In genomic region chr5:135974365-135974764, GRCm38 (mm10) we compare ENCODE assay signal across 16 mouse cellular contexts. TPM values are rescaled to one million over a fixed set of nuclear protein-coding genes. Genes with fewer than 3 reads are reported as not detected.
A peak's percentile ranks its signal among the peaks of the same experiment; 100 is the strongest.
DNase-seq lines count a peak whose midpoint lies in the region; ATAC-seq and TF ChIP-seq lines count a peak whose summit lies in the region.
"Had no signal": no experiment of that assay in that cellular context is flagged by ENCODE, and none has a peak within 500 bp of the region (broad histone marks: within the 10 kb centered on the region; RNA-seq: fewer than 3 reads in every experiment).

Gene Ssc4d (minus strand): TSS chr5:135974531.

- no peak for TF ChIP-seq CTCF in ES-Bruce4 (IDR thresholded peaks at IDR 0.05; ENCODE audit: low read depth, low read length)

- no peak for TF ChIP-seq EP300 in ES-Bruce4 (IDR thresholded peaks at IDR 0.05; ENCODE audit: insufficient read depth, low read depth, low read length)

- H3K9ac ChIP-seq in forebrain, embryonic 14.5 days (ENCODE audit: low read length): peak within 1 kb of the TSS; percentile 3; the same call in 1 of the 2 replicates
- H3K9ac ChIP-seq in forebrain, embryonic 13.5 days: no peak within 1 kb of the TSS
- peak within 1 kb of the TSS; percentile 30 for H3K9ac ChIP-seq in kidney, embryonic 16.5 days (replicated peaks; ENCODE audit: low read length)
- H3K9ac ChIP-seq in ES-Bruce4 (ENCODE audit: low read depth, poor library complexity, severe bottlenecking): peak within 1 kb of the TSS; percentile 59; the same call in 1 of the 2 replicates
- 0 out of 2 replicates have a peak within 1 kb of the TSS, but pooled peaks have one; percentile 13 for H3K9ac ChIP-seq in hindbrain, embryonic 13.5 days
- H3K9ac ChIP-seq: hindbrain, embryonic 15.5 days had no signal

- whole genome bisulfite sequencing in forebrain, embryonic 14.5 days: 14% methylated on average over 9 of the region's 9 CpGs
- WGBS in forebrain, embryonic 13.5 days: 20% methylated on average over 9 of the region's 9 CpGs
- 10% methylated on average over 9 of the region's 9 CpGs for WGBS in kidney, embryonic 16.5 days
- WGBS in hindbrain, embryonic 13.5 days: 26% methylated on average over 9 of the region's 9 CpGs

- no peaks in the 10 kb centered on the region for H3K27me3 ChIP-seq in forebrain, embryonic 14.5 days (replicated peaks; ENCODE audit: control insufficient read depth, insufficient read depth, low read length)
- H3K27me3 ChIP-seq in forebrain, embryonic 13.5 days: no peaks in the 10 kb centered on the region
- no peaks in the 10 kb centered on the region for H3K27me3 ChIP-seq in kidney, embryonic 16.5 days (ENCODE audit: insufficient read depth, low read length)
- no peaks in the 10 kb centered on the region for H3K27me3 ChIP-seq in ES-Bruce4 (ENCODE audit: control insufficient read depth, insufficient read depth, low read length, poor library complexity, severe bottlenecking)
- no peaks in the 10 kb centered on the region for H3K27me3 ChIP-seq in hindbrain, embryonic 13.5 days
- H3K27me3 ChIP-seq: hindbrain, embryonic 15.5 days had no signal

- no peak for ATAC-seq in forebrain, embryonic 14.5 days
- ATAC-seq in forebrain, embryonic 13.5 days: no peak
- ATAC-seq in kidney, embryonic 16.5 days (ENCODE audit: low FRiP score, low TSS enrichment): peak; percentile 58
- no peak for ATAC-seq in hindbrain, embryonic 13.5 days (ENCODE audit: low FRiP score)
- no peak for ATAC-seq in megakaryocyte progenitor cell, adult 5-6 weeks (replicated peaks; ENCODE audit: poor library complexity)
- ATAC-seq: lung, postnatal 0 days had no signal

- no peak for DNase-seq in forebrain, embryonic 14.5 days (ENCODE audit: low spot score)
- DNase-seq in kidney, adult 9 months: no peak
- DNase-seq in embryo, embryonic 11 days: no peak
- DNase-seq: adrenal gland, adult 8-10 months; cerebellum, adult 2 months; right cerebral cortex, adult 18-20 months; spleen, adult 18-20 months; thymus, postnatal 4 days had no signal

- H3K4me2 ChIP-seq in forebrain, embryonic 14.5 days (ENCODE audit: low read length): no peak within 1 kb of the TSS
- no peak within 1 kb of the TSS for H3K4me2 ChIP-seq in forebrain, embryonic 13.5 days
- H3K4me2 ChIP-seq in kidney, embryonic 16.5 days (replicated peaks; ENCODE audit: low read depth, low read length): peak within 1 kb of the TSS; percentile 39
- H3K4me2 ChIP-seq in hindbrain, embryonic 13.5 days: no peak within 1 kb of the TSS
- H3K4me2 ChIP-seq: hindbrain, embryonic 15.5 days had no signal

- H3K4me1 ChIP-seq in forebrain, embryonic 14.5 days (ENCODE audit: control insufficient read depth, insufficient read depth, low read length): no peaks in the 10 kb centered on the region
- no peaks in the 10 kb centered on the region for H3K4me1 ChIP-seq in forebrain, embryonic 13.5 days
- no peaks in the 10 kb centered on the region for H3K4me1 ChIP-seq in kidney, embryonic 16.5 days (ENCODE audit: insufficient read depth, low read length)
- H3K4me1 ChIP-seq in ES-Bruce4 (ENCODE audit: control insufficient read depth, insufficient read depth, low read length): no peaks in the 10 kb centered on the region
- no peaks in the 10 kb centered on the region for H3K4me1 ChIP-seq in hindbrain, embryonic 13.5 days (replicated peaks)
- H3K4me1 ChIP-seq: hindbrain, embryonic 15.5 days had no signal

- no peaks in the 10 kb centered on the region for H3K9me3 ChIP-seq in forebrain, embryonic 14.5 days (replicated peaks; ENCODE audit: control insufficient read depth, low read length)
- no peaks in the 10 kb centered on the region for H3K9me3 ChIP-seq in forebrain, embryonic 13.5 days (replicated peaks)
- H3K9me3 ChIP-seq in kidney, embryonic 16.5 days (ENCODE audit: low read length): no peaks in the 10 kb centered on the region
- no peaks in the 10 kb centered on the region for H3K9me3 ChIP-seq in ES-Bruce4 (replicated peaks; ENCODE audit: control insufficient read depth, insufficient read depth, low read length, poor library complexity, severe bottlenecking)
- no peaks in the 10 kb centered on the region for H3K9me3 ChIP-seq in hindbrain, embryonic 13.5 days
- H3K9me3 ChIP-seq: hindbrain, embryonic 15.5 days had no signal

- TF ChIP-seq POLR2A in ES-Bruce4 (IDR thresholded peaks at IDR 0.05; ENCODE audit: insufficient read depth, low read length): no peak

- no peak within 1 kb of the TSS for H3K27ac ChIP-seq in forebrain, embryonic 14.5 days (ENCODE audit: low read depth, low read length)
- H3K27ac ChIP-seq in forebrain, embryonic 13.5 days: no peak within 1 kb of the TSS
- no peak within 1 kb of the TSS for H3K27ac ChIP-seq in kidney, embryonic 16.5 days (ENCODE audit: low read length)
- no peak within 1 kb of the TSS for H3K27ac ChIP-seq in ES-Bruce4 (ENCODE audit: insufficient read depth, low read length)
- no peak within 1 kb of the TSS for H3K27ac ChIP-seq in hindbrain, embryonic 13.5 days
- H3K27ac ChIP-seq: hindbrain, embryonic 15.5 days; layer of hippocampus, adult 2 months had no signal

- H3K4me3 ChIP-seq in forebrain, embryonic 14.5 days (ENCODE audit: low read depth, low read length): no peak within 1 kb of the TSS
- no peak within 1 kb of the TSS for H3K4me3 ChIP-seq in forebrain, embryonic 13.5 days
- H3K4me3 ChIP-seq in kidney, embryonic 16.5 days (ENCODE audit: low read length): peak within 1 kb of the TSS; percentile 34
- H3K4me3 ChIP-seq in ES-Bruce4 (ENCODE audit: low read depth, low read length): peak within 1 kb of the TSS; percentile 78
- H3K4me3 ChIP-seq in hindbrain, embryonic 13.5 days: no peak within 1 kb of the TSS
- H3K4me3 ChIP-seq: hindbrain, embryonic 15.5 days; layer of hippocampus, adult 2 months had no signal

- no peaks in the 10 kb centered on the region for H3K36me3 ChIP-seq in forebrain, embryonic 14.5 days (ENCODE audit: control insufficient read depth, insufficient read depth, low read length)
- no peaks in the 10 kb centered on the region for H3K36me3 ChIP-seq in forebrain, embryonic 13.5 days (ENCODE audit: poor library complexity, severe bottlenecking)
- no peaks in the 10 kb centered on the region for H3K36me3 ChIP-seq in kidney, embryonic 16.5 days (ENCODE audit: insufficient read depth, low read length)
- no peaks in the 10 kb centered on the region for H3K36me3 ChIP-seq in ES-Bruce4 (ENCODE audit: control insufficient read depth, insufficient read depth, low read length, poor library complexity, severe bottlenecking)
- no peaks in the 10 kb centered on the region for H3K36me3 ChIP-seq in hindbrain, embryonic 13.5 days
- H3K36me3 ChIP-seq: hindbrain, embryonic 15.5 days had no signal

RNA-seq across cellular contexts. Expression of gene Ssc4d, which starts in this region (rescaled TPM):
- polyA plus RNA-seq in forebrain, embryonic 14.5 days (2014; fragmentation: Nextera tagmentation; extraction: Ambion mirVana): 0.99 and 1.4 TPM in 2 replicates
- 0.48 TPM in 2 replicates for polyA plus RNA-seq in forebrain, embryonic 13.5 days (2015; fragmentation: Nextera tagmentation; extraction: Ambion mirVana)
- 11.3 and 11.8 TPM in 2 replicates for polyA plus RNA-seq in kidney, embryonic 16.5 days (2015; fragmentation: Nextera tagmentation; extraction: Ambion mirVana)
- 6.3 and 9.5 TPM in 2 replicates for polyA plus RNA-seq in ES-Bruce4 (2011; ENCODE audit: insufficient read depth, insufficient read length, low read depth, missing spikeins)
- polyA plus RNA-seq in hindbrain, embryonic 13.5 days (2015; fragmentation: Nextera tagmentation; extraction: Ambion mirVana): 0.61 and 1.4 TPM in 2 replicates
- 3.3 and 6.8 TPM in 2 replicates for total RNA-seq in megakaryocyte progenitor cell, adult 5-6 weeks (2015)
- total RNA-seq in megakaryocyte progenitor cell, adult 5-6 weeks (2017): 2.0 and 2.3 TPM in 2 replicates

Comparison
In these comparisons a context has a peak if more than half of its experiments do, and no peak if none do; other contexts are left out.
1. H3K4me3 ChIP-seq: peak in kidney, embryonic 16.5 days (single experiment) and ES-Bruce4 (single experiment); none in forebrain, embryonic 14.5 days (single experiment), forebrain, embryonic 13.5 days (single experiment) and hindbrain, embryonic 13.5 days (single experiment).